Mouse (Mus musculus): ENCODE measurements at regions not wholly inside any gene's neighbourhood (a gene's known extent, or its start where the extent isn't known, plus 50 kb on each side); places are given as distances from the start of the nearest gene placed in this dataset.

- Histone ChIP-seq H3K27me3 (ENCODE audit: control insufficient read depth, insufficient read depth, low read length) (no peaks in the 10 kb centered on the region), H3K27ac (replicated peaks; ENCODE audit: insufficient read depth, low read depth, low read length) (no peak overlapping the region), H3K36me3 (ENCODE audit: control insufficient read depth, insufficient read depth, low read length) (no peaks in the 10 kb centered on the region), H3K79me2 (ENCODE audit: control insufficient read depth, insufficient read depth, low read length) (no peaks in the 10 kb centered on the region), H3K9ac (ENCODE audit: low read depth, low read length) (no peak overlapping the region), H3K4me3 (ENCODE audit: insufficient read depth, low read depth, low read length) (no peak overlapping the region), H3K4me1 (ENCODE audit: control insufficient read depth, insufficient read depth, low read length) (no peaks in the 10 kb centered on the region)
- 56% methylated on average over 4 of the region's 4 CpGs for WGBS
- DNase-seq (ENCODE audit: extremely low read depth, low read depth, low spot score), result peak; percentile 30
- TF ChIP-seq POLR2A (IDR thresholded peaks at IDR 0.05; ENCODE audit: extremely low read depth, insufficient read depth, low read length), result no peak
- no peak for TF ChIP-seq CTCF (IDR thresholded peaks at IDR 0.05; ENCODE audit: low read depth, low read length)
Measured at GRCm38 (mm10) chr10:9053371-9053770, 167.5 kb upstream of the Sash1 start.

DNA sequence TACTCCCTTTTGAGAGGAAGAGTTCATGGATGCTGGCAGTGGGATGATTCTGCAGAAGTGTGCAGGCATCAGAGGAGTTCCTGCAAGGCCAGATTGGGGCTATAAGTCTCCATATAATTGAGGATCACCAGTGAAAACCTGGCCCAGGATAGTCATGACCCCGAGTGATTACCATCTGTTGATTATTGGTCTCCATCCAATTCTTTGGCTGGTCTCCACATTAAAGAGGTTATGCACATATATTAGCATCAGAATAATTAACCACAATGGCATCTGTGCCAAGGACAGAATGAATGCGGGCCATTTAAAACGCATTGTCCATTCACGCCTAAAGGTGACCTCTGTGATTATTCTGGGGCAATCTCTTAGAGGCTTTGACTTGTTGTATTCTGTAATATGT lies 161.5 kb upstream of the Sash1 start:
- 89% methylated on average over 4 of the region's 4 CpGs for WGBS
- H3K27me3 ChIP-seq (ENCODE audit: control insufficient read depth, insufficient read depth, low read length), result no peaks in the 10 kb centered on the region
- no peak for DNase-seq (ENCODE audit: extremely low read depth, low read depth, low spot score)
- no peaks in the 10 kb centered on the region; the same call in 1 of the 2 replicates for H3K4me1 ChIP-seq (ENCODE audit: control insufficient read depth, insufficient read depth, low read length)
- TF ChIP-seq CTCF (IDR thresholded peaks at IDR 0.05; ENCODE audit: low read depth, low read length), result no peak
- TF ChIP-seq POLR2A (IDR thresholded peaks at IDR 0.05; ENCODE audit: extremely low read depth, insufficient read depth, low read length), result no peak
- no peaks in the 10 kb centered on the region for H3K36me3 ChIP-seq (ENCODE audit: control insufficient read depth, insufficient read depth, low read length)
- H3K9ac ChIP-seq (ENCODE audit: low read depth, low read length), result no peak overlapping the region
- no peaks in the 10 kb centered on the region for H3K79me2 ChIP-seq (ENCODE audit: control insufficient read depth, insufficient read depth, low read length)
- H3K4me3 ChIP-seq (ENCODE audit: insufficient read depth, low read depth, low read length), result no peak overlapping the region
- H3K27ac ChIP-seq (replicated peaks; ENCODE audit: insufficient read depth, low read depth, low read length), result no peak overlapping the region

DNA sequence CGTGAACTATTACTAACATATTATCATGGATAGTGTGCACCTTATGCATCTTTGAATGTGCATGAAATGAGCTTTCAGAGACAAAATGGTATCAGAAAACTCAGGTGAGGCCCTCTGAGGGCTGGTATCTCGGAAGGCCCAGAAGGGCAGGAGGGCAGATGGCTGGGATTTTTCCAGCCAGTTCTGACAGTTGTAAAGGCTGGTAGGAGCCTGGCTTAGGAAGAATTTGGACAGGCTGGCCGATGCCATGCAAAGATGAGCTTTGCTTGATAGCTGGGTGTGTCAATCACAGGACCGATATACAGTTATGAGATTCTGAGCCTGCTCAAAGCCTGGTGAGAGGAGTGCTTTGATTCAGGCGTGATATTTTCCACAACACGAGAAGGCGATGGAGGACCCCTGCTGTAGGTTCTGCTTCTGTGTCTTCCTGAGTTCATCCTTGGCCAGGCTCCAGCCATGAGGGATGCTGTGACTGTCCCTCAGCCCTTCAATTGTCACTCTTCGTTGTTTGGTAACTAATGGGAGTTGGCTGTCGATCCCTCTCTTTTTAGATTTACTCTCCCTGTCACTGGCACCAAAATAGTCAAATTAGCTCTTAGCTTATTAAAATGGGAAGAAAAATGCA lies 159.0 kb upstream of the Sash1 start:
- TF ChIP-seq POLR2A (IDR thresholded peaks at IDR 0.05; ENCODE audit: extremely low read depth, insufficient read depth, low read length), result no peak
- no peak for TF ChIP-seq CTCF (IDR thresholded peaks at IDR 0.05; ENCODE audit: low read depth, low read length)
- Histone ChIP-seq H3K9ac (ENCODE audit: low read depth, low read length) (no peak overlapping the region), H3K36me3 (ENCODE audit: control insufficient read depth, insufficient read depth, low read length) (no peaks in the 10 kb centered on the region), H3K27ac (replicated peaks; ENCODE audit: insufficient read depth, low read depth, low read length) (no peak overlapping the region), H3K4me3 (ENCODE audit: insufficient read depth, low read depth, low read length) (no peak overlapping the region), H3K27me3 (ENCODE audit: control insufficient read depth, insufficient read depth, low read length) (no peaks in the 10 kb centered on the region), H3K4me1 (ENCODE audit: control insufficient read depth, insufficient read depth, low read length) (no peaks in the 10 kb centered on the region; the same call in 1 of the 2 replicates), H3K79me2 (ENCODE audit: control insufficient read depth, insufficient read depth, low read length) (no peaks in the 10 kb centered on the region)
- WGBS, result 88% methylated on average over 9 of the region's 9 CpGs
- DNase-seq (ENCODE audit: extremely low read depth, low read depth, low spot score), result no peak

- Histone ChIP-seq H3K4me3 (ENCODE audit: insufficient read depth, low read depth, low read length) (no peak overlapping the region), H3K9ac (ENCODE audit: low read depth, low read length) (no peak overlapping the region), H3K79me2 (ENCODE audit: control insufficient read depth, insufficient read depth, low read length) (no peaks in the 10 kb centered on the region), H3K27ac (replicated peaks; ENCODE audit: insufficient read depth, low read depth, low read length) (no peak overlapping the region), H3K4me1 (ENCODE audit: control insufficient read depth, insufficient read depth, low read length) (no peaks in the 10 kb centered on the region; the same call in 1 of the 2 replicates), H3K27me3 (ENCODE audit: control insufficient read depth, insufficient read depth, low read length) (no peaks in the 10 kb centered on the region), H3K36me3 (ENCODE audit: control insufficient read depth, insufficient read depth, low read length) (no peaks in the 10 kb centered on the region)
- no peak for DNase-seq (ENCODE audit: extremely low read depth, low read depth, low spot score)
- TF ChIP-seq POLR2A (IDR thresholded peaks at IDR 0.05; ENCODE audit: extremely low read depth, insufficient read depth, low read length) (no peak), CTCF (IDR thresholded peaks at IDR 0.05; ENCODE audit: low read depth, low read length) (no peak)
- 95% methylated on average over 1 of the region's 1 CpGs for WGBS
Measured at GRCm38 (mm10) chr10:9043507-9043906, 157.6 kb upstream of the Sash1 start.

DNA sequence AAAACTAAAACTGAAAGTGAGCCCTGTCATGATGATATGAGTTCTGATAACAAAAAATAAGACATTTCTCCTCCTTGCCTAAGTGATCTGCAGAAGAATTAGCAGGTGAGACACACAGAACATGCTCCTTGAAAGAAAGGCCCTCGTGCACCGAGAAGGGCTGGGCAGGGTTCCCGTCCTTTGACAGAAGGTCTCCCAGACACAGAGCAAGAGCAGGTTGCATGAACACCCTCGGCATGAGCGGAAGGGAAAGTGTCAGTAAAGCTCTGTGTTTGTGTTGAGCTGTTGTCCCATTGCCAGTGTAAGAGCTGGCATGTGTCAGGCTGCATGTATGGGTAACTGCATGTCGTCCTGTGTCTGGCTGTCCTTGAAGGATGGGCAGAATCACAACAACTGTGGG lies 144.6 kb upstream of the Sash1 start:
- 90% methylated on average over 6 of the region's 6 CpGs for WGBS
- H3K9ac ChIP-seq (ENCODE audit: low read depth, low read length), result no peak overlapping the region
- TF ChIP-seq CTCF (IDR thresholded peaks at IDR 0.05; ENCODE audit: low read depth, low read length) (no peak), POLR2A (IDR thresholded peaks at IDR 0.05; ENCODE audit: extremely low read depth, insufficient read depth, low read length) (no peak)
- no peak overlapping the region for H3K4me3 ChIP-seq (ENCODE audit: insufficient read depth, low read depth, low read length)
- no peaks in the 10 kb centered on the region for H3K4me1 ChIP-seq (ENCODE audit: control insufficient read depth, insufficient read depth, low read length)
- H3K27me3 ChIP-seq (ENCODE audit: control insufficient read depth, insufficient read depth, low read length), result no peaks in the 10 kb centered on the region
- H3K79me2 ChIP-seq (ENCODE audit: control insufficient read depth, insufficient read depth, low read length), result no peaks in the 10 kb centered on the region
- DNase-seq (ENCODE audit: extremely low read depth, low read depth, low spot score), result no peak
- no peak overlapping the region for H3K27ac ChIP-seq (replicated peaks; ENCODE audit: insufficient read depth, low read depth, low read length)
- no peaks in the 10 kb centered on the region for H3K36me3 ChIP-seq (ENCODE audit: control insufficient read depth, insufficient read depth, low read length)

DNA sequence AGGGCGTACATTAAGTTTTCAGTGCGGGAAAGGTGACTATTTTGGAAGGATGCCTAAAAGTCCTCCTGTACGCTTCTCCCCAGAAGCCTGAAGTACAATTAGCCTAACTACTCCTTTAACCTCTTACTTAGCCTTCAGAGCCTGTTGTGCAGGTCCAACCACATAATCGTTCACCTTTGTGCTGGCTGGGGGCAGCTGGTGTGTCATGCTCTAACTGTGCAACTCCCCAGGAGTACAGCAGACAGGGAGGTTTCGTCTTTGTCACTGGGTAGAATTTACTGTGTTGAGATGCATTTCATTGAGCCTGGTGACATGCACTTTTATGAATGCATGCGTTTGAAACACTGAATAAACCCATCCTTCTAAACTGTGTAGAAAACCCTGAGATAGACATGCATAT lies 143.6 kb upstream of the Sash1 start:
- H3K4me1 ChIP-seq (ENCODE audit: control insufficient read depth, insufficient read depth, low read length), result no peaks in the 10 kb centered on the region
- no peak overlapping the region for H3K4me3 ChIP-seq (ENCODE audit: insufficient read depth, low read depth, low read length)
- no peak for DNase-seq (ENCODE audit: extremely low read depth, low read depth, low spot score)
- no peaks in the 10 kb centered on the region for H3K27me3 ChIP-seq (ENCODE audit: control insufficient read depth, insufficient read depth, low read length)
- H3K27ac ChIP-seq (replicated peaks; ENCODE audit: insufficient read depth, low read depth, low read length), result no peak overlapping the region
- no peaks in the 10 kb centered on the region for H3K36me3 ChIP-seq (ENCODE audit: control insufficient read depth, insufficient read depth, low read length)
- 88% methylated on average over 6 of the region's 6 CpGs for WGBS
- H3K79me2 ChIP-seq (ENCODE audit: control insufficient read depth, insufficient read depth, low read length), result no peaks in the 10 kb centered on the region
- H3K9ac ChIP-seq (ENCODE audit: low read depth, low read length), result no peak overlapping the region
- no peak for TF ChIP-seq POLR2A (IDR thresholded peaks at IDR 0.05; ENCODE audit: extremely low read depth, insufficient read depth, low read length)
- no peak for TF ChIP-seq CTCF (IDR thresholded peaks at IDR 0.05; ENCODE audit: low read depth, low read length)
